Mouse (Mus musculus): ENCODE measurements around the gene 4930444G20Rik.

DNA sequence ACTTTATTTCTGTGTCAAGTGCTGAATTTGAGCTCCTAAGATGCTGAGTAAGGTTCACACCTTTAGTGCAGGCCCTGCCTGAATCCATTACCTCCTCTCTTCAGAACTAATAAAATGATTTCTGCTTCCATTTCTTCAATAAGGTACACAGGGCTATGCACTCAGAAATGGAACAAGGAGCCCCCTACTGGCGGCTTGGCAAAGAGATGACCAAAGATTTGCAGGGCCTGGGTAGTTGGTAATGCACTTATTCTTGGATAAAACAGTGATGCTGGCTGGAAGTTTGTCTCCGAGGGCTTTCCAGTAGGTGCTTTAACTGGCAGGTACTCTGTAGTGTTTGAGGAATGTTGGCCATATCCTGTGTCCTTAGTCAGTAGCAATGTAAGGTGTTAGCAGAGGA, 4.9 kb upstream of the 4930444G20Rik start:
- no peak for TF ChIP-seq CTCF (IDR thresholded peaks at IDR 0.05; ENCODE audit: insufficient read depth, low read length)
- no peak for TF ChIP-seq POLR2A (IDR thresholded peaks at IDR 0.05; ENCODE audit: borderline replicate concordance, extremely low read depth, low read depth, low read length)

Data from lung, adult 2 months (tissue).